Comparison of ENCODE assay signal across 22 mouse cellular contexts in the genomic region with DNA sequence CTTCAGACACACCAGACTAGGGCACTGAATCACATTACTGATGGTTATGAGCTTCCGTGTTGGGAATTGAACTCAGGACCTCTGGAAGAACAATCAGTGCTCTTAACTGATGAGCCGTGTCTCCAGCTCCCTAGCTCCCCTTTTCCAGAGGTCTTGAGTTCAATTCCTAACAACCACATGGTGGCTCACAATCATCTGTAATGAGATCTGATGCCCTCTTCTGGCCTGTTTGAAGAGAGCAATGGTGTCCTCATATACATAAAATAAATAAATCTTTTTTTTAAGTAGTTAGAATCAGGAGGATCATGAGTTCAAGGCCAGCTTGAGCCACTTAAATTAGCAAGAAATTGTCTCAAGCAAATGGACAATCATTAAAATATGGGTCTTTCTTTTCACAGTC. TPM values are rescaled to one million over a fixed set of nuclear protein-coding genes. Genes with fewer than 3 reads are reported as not detected.
DNase-seq lines count a peak whose midpoint lies in the region; ATAC-seq and TF ChIP-seq lines count a peak whose summit lies in the region.
"Had no signal": no experiment of that assay in that cellular context is flagged by ENCODE, and none has a peak within 500 bp of the region (broad histone marks: within the 10 kb centered on the region; RNA-seq: fewer than 3 reads in every experiment).

No protein-coding gene starts in this region.

- DNase-seq in lung, postnatal 0 days (ENCODE audit: low spot score): no peak
- no peak for DNase-seq in lung, postnatal 14 days
- peak; percentile 37 for DNase-seq in ES-CJ7 (ENCODE audit: low read depth, low spot score)
- DNase-seq in splenic B cell, adult 2 months (ENCODE audit: low read depth, low spot score): peak; percentile 51
- no peak for DNase-seq in cerebellum, postnatal 4 days (ENCODE audit: low spot score in 2 of 2)
- DNase-seq in gastrocnemius, postnatal 4 days (ENCODE audit: low spot score in 2 of 2): no peak
- DNase-seq: adrenal gland, adult 2 months; cerebellum, adult 11 months; cerebellum, postnatal 14 days; gastrocnemius, postnatal 14 days; heart, postnatal 36 days; retina, postnatal 1 day; thymus, postnatal 14 days had no signal

- H3K27ac ChIP-seq in intestine, postnatal 0 days (ENCODE audit: low read depth, low read length): no peak overlapping the region
- H3K27ac ChIP-seq in intestine, embryonic 15.5 days: no peak overlapping the region
- no peak overlapping the region for H3K27ac ChIP-seq in lung, postnatal 0 days (ENCODE audit: low read length)
- H3K27ac ChIP-seq: kidney, embryonic 15.5 days; limb, embryonic 12.5 days; macrophage; neural tube, embryonic 15.5 days; stomach, embryonic 15.5 days had no signal

- no peaks in the 10 kb centered on the region for H3K27me3 ChIP-seq in intestine, postnatal 0 days (replicated peaks; ENCODE audit: control insufficient read depth, insufficient read depth, low read length)
- no peaks in the 10 kb centered on the region for H3K27me3 ChIP-seq in intestine, embryonic 15.5 days (replicated peaks)
- no peaks in the 10 kb centered on the region; the same call in 1 of the 2 replicates for H3K27me3 ChIP-seq in lung, postnatal 0 days (replicated peaks; ENCODE audit: insufficient read depth, low read length)
- no peaks in the 10 kb centered on the region for H3K27me3 ChIP-seq in splenic B cell, adult 2 months (ENCODE audit: control insufficient read depth, insufficient read depth, low read length, poor library complexity, severe bottlenecking)

- no peak for TF ChIP-seq EP300 in lung, postnatal 0 days (IDR thresholded peaks at IDR 0.05)

- no peak overlapping the region for H3K9ac ChIP-seq in intestine, postnatal 0 days (ENCODE audit: low read depth, low read length)
- no peak overlapping the region for H3K9ac ChIP-seq in intestine, embryonic 15.5 days
- no peak overlapping the region for H3K9ac ChIP-seq in lung, postnatal 0 days (replicated peaks; ENCODE audit: low read depth)
- H3K9ac ChIP-seq: heart, embryonic 12.5 days; kidney, embryonic 15.5 days; limb, embryonic 12.5 days; neural tube, embryonic 15.5 days; stomach, embryonic 15.5 days had no signal

- H3K4me3 ChIP-seq in intestine, postnatal 0 days (ENCODE audit: low read depth, low read length): no peak overlapping the region
- no peak overlapping the region for H3K4me3 ChIP-seq in intestine, embryonic 15.5 days (replicated peaks)
- H3K4me3 ChIP-seq in lung, postnatal 0 days (ENCODE audit: low read depth, low read length): no peak overlapping the region
- H3K4me3 ChIP-seq: heart, embryonic 12.5 days; kidney, embryonic 15.5 days; limb, embryonic 12.5 days; neural tube, embryonic 15.5 days; stomach, embryonic 15.5 days had no signal

- ATAC-seq in intestine, postnatal 0 days: no peak
- ATAC-seq in intestine, embryonic 15.5 days: no peak
- no peak for ATAC-seq in lung, postnatal 0 days

- TF ChIP-seq CTCF in intestine, postnatal 0 days (IDR thresholded peaks at IDR 0.05; ENCODE audit: low read depth): peak; percentile 50
- peak; percentile 36 for TF ChIP-seq CTCF in lung, postnatal 0 days (IDR thresholded peaks at IDR 0.05)

- no peaks in the 10 kb centered on the region for H3K9me3 ChIP-seq in intestine, postnatal 0 days (ENCODE audit: control insufficient read depth)
- H3K9me3 ChIP-seq in intestine, embryonic 15.5 days: no peaks in the 10 kb centered on the region
- no peaks in the 10 kb centered on the region for H3K9me3 ChIP-seq in lung, postnatal 0 days (ENCODE audit: low read length)
- H3K9me3 ChIP-seq: heart, embryonic 12.5 days; kidney, embryonic 15.5 days; limb, embryonic 12.5 days; neural tube, embryonic 15.5 days; stomach, embryonic 15.5 days had no signal

- H3K36me3 ChIP-seq in intestine, postnatal 0 days (ENCODE audit: control insufficient read depth, insufficient read depth): no peaks in the 10 kb centered on the region
- H3K36me3 ChIP-seq in intestine, embryonic 15.5 days: no peaks in the 10 kb centered on the region
- H3K36me3 ChIP-seq in lung, postnatal 0 days (ENCODE audit: insufficient read depth, low read length): no peaks in the 10 kb centered on the region
- H3K36me3 ChIP-seq in splenic B cell, adult 2 months (ENCODE audit: control insufficient read depth, insufficient read depth, low read length, poor library complexity, severe bottlenecking): no peaks in the 10 kb centered on the region
- H3K36me3 ChIP-seq: heart, embryonic 12.5 days; kidney, embryonic 15.5 days; limb, embryonic 12.5 days; neural tube, embryonic 15.5 days; stomach, embryonic 15.5 days had no signal

- H3K4me1 ChIP-seq in intestine, postnatal 0 days (replicated peaks; ENCODE audit: control insufficient read depth, insufficient read depth, low read length): no peaks in the 10 kb centered on the region; the same call in 1 of the 2 replicates
- H3K4me1 ChIP-seq in intestine, embryonic 15.5 days (replicated peaks): 0 out of 2 replicates have a peak, but pooled peaks cover 3% of the 10 kb centered on the region
- H3K4me1 ChIP-seq in lung, postnatal 0 days (ENCODE audit: insufficient read depth, low read depth, low read length): no peaks in the 10 kb centered on the region
- H3K4me1 ChIP-seq: heart, embryonic 12.5 days; limb, embryonic 12.5 days; stomach, embryonic 15.5 days had no signal

- no peak overlapping the region for H3K4me2 ChIP-seq in intestine, postnatal 0 days (replicated peaks; ENCODE audit: low read depth)
- H3K4me2 ChIP-seq in intestine, embryonic 15.5 days (replicated peaks): no peak overlapping the region
- no peak overlapping the region for H3K4me2 ChIP-seq in lung, postnatal 0 days (replicated peaks; ENCODE audit: low read depth, low read length)
- H3K4me2 ChIP-seq: heart, embryonic 12.5 days; kidney, embryonic 15.5 days; limb, embryonic 12.5 days; midbrain, embryonic 11.5 days; neural tube, embryonic 15.5 days; stomach, embryonic 15.5 days had no signal

- 79% methylated on average over 2 of the region's 2 CpGs for WGBS in intestine, postnatal 0 days
- 78% methylated on average over 2 of the region's 2 CpGs for WGBS in intestine, embryonic 15.5 days
- WGBS in lung, postnatal 0 days: 76% methylated on average over 2 of the region's 2 CpGs

RNA-seq across cellular contexts. Expression of a gene that starts 5.0 kb away (rescaled TPM):
- polyA plus RNA-seq in intestine, postnatal 0 days (2015; fragmentation: Nextera tagmentation; extraction: Ambion mirVana): 28.2 and 30.2 TPM in 2 replicates
- 51.3 and 52.8 TPM in 2 replicates for polyA plus RNA-seq in intestine, embryonic 15.5 days (2015; fragmentation: Nextera tagmentation; extraction: Ambion mirVana)
- 40.8 and 46.0 TPM in 2 replicates for polyA plus RNA-seq in lung, postnatal 0 days (2015; fragmentation: Nextera tagmentation; extraction: Ambion mirVana)
- total RNA-seq in gastrocnemius, postnatal 4 days (2021): 10 to 100 TPM; 24.4 to 24.6 TPM

RNA-seq across cellular contexts. Expression of a gene that starts 9.8 kb away (rescaled TPM):
- 0.77 and 1.3 TPM in 2 replicates for polyA plus RNA-seq in intestine, postnatal 0 days (2015; fragmentation: Nextera tagmentation; extraction: Ambion mirVana)
- polyA plus RNA-seq in intestine, embryonic 15.5 days (2015; fragmentation: Nextera tagmentation; extraction: Ambion mirVana): 0.96 and 1.3 TPM in 2 replicates
- 1.9 and 2.1 TPM in 2 replicates for polyA plus RNA-seq in lung, postnatal 0 days (2015; fragmentation: Nextera tagmentation; extraction: Ambion mirVana)
- under 1 TPM; 0.36 to 0.61 TPM for total RNA-seq in gastrocnemius, postnatal 4 days (2021)

RNA-seq across cellular contexts. Expression of a gene that starts 13.5 kb away (rescaled TPM):
- polyA plus RNA-seq in intestine, postnatal 0 days (2015; fragmentation: Nextera tagmentation; extraction: Ambion mirVana): 11.7 and 12.9 TPM in 2 replicates
- polyA plus RNA-seq in intestine, embryonic 15.5 days (2015; fragmentation: Nextera tagmentation; extraction: Ambion mirVana): 12.7 and 14.8 TPM in 2 replicates
- polyA plus RNA-seq in lung, postnatal 0 days (2015; fragmentation: Nextera tagmentation; extraction: Ambion mirVana): 2.8 and 3.4 TPM in 2 replicates
- total RNA-seq in gastrocnemius, postnatal 4 days (2021): 1 to 10 TPM; 7.9 to 8.1 TPM

RNA-seq across cellular contexts. Expression of a gene that starts 23.3 kb away (rescaled TPM):
- polyA plus RNA-seq in intestine, postnatal 0 days (2015; fragmentation: Nextera tagmentation; extraction: Ambion mirVana): 6.5 and 7.4 TPM in 2 replicates
- polyA plus RNA-seq in intestine, embryonic 15.5 days (2015; fragmentation: Nextera tagmentation; extraction: Ambion mirVana): 6.5 and 6.6 TPM in 2 replicates
- 2.6 and 2.8 TPM in 2 replicates for polyA plus RNA-seq in lung, postnatal 0 days (2015; fragmentation: Nextera tagmentation; extraction: Ambion mirVana)
- total RNA-seq in gastrocnemius, postnatal 4 days (2021): 1 to 10 TPM; 1.7 to 1.9 TPM

RNA-seq across cellular contexts. Expression of a gene that starts 23.4 kb away (rescaled TPM):
- 526 and 531 TPM in 2 replicates for polyA plus RNA-seq in intestine, postnatal 0 days (2015; fragmentation: Nextera tagmentation; extraction: Ambion mirVana)
- 199 and 237 TPM in 2 replicates for polyA plus RNA-seq in intestine, embryonic 15.5 days (2015; fragmentation: Nextera tagmentation; extraction: Ambion mirVana)
- polyA plus RNA-seq in lung, postnatal 0 days (2015; fragmentation: Nextera tagmentation; extraction: Ambion mirVana): 108 and 123 TPM in 2 replicates
- 10 to 100 TPM; 21.1 to 21.2 TPM for total RNA-seq in gastrocnemius, postnatal 4 days (2021)

Comparison
In these comparisons a context has a peak if more than half of its experiments do, and no peak if none do; other contexts are left out.
1. DNase-seq: peak in ES-CJ7 (single experiment) and splenic B cell, adult 2 months (single experiment); none in lung, postnatal 0 days (single experiment), lung, postnatal 14 days (single experiment), cerebellum, postnatal 4 days (0 of 2) and gastrocnemius, postnatal 4 days (0 of 2).